Mouse (Mus musculus): ENCODE results near the gene Prkab2. TPM values are rescaled to one million over a fixed set of nuclear protein-coding genes. Genes with fewer than 3 reads are reported as not detected.
A peak's percentile ranks its signal among the peaks of the same experiment; 100 is the strongest.

The Prkab2 gene
- polyA plus RNA-seq, 1 experiment from 2014 or later, result 4.6 TPM

DNA sequence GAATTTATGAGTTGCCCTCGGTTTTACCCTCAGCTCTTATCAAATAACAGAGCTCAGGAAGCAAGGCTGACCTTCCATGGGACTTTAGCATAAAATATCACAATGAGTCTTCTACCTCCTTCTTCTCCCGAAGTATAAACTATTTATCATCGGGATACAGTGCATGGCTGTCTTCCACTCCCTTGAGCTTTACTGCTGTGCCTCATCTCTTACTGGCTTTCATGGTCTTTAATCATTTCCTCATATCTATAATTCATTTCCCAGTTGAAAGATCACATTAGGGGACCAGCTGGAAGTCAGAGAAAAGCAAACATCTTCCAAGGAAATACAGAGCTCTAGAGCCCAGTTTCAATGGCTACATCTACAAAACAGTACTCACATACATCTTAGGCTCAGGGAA lies 9.0 kb upstream of the Prkab2 start:
- Histone ChIP-seq H3K9me3 (ENCODE audit: low read depth, low read length) (no peaks in the 10 kb centered on the region), H3K36me3 (ENCODE audit: insufficient read depth) (no peaks in the 10 kb centered on the region), H3K27ac (ENCODE audit: low read depth) (no peak overlapping the region), H3K4me2 (no peak overlapping the region), H3K27me3 (ENCODE audit: insufficient read depth, low read length) (no peaks in the 10 kb centered on the region), H3K9ac (no peak overlapping the region), H3K4me3 (ENCODE audit: low read depth, low read length) (no peak overlapping the region), H3K4me1 (ENCODE audit: insufficient read depth) (no peaks in the 10 kb centered on the region)
- WGBS, result 69% methylated on average over 3 of the region's 3 CpGs
- ATAC-seq (ENCODE audit: insufficient read depth) (no peak), DNase-seq (no peak)
- TF ChIP-seq CTCF (IDR thresholded peaks at IDR 0.05; ENCODE audit: low read depth), result no peak

DNA sequence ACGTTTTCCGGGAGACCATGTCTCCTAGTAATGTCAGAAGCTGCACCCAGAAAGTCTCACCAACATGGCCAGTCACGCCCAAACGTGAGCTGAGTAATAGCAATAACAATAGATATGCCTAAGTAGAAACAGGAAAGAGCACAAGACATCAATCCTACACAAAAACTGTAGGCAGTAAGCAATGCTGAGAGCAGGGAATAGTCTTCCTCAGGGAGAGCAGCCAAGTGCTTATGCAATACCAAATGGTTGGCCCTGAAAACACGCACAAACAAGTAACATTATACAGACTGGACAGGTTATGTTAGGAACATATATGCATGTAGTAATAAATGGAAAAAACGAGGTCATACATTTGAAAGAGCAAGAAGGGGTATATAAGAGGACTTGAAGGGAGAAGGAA lies 8.5 kb upstream of the Prkab2 start:
- Histone ChIP-seq H3K4me2 (no peak overlapping the region), H3K4me3 (ENCODE audit: low read depth, low read length) (no peak overlapping the region), H3K4me1 (ENCODE audit: insufficient read depth) (no peaks in the 10 kb centered on the region), H3K9ac (no peak overlapping the region), H3K36me3 (ENCODE audit: insufficient read depth) (no peaks in the 10 kb centered on the region), H3K27ac (ENCODE audit: low read depth) (no peak overlapping the region), H3K27me3 (ENCODE audit: insufficient read depth, low read length) (no peaks in the 10 kb centered on the region), H3K9me3 (ENCODE audit: low read depth, low read length) (no peaks in the 10 kb centered on the region)
- ATAC-seq (ENCODE audit: insufficient read depth) (no peak), DNase-seq (no peak)
- WGBS, result 74% methylated on average over 6 of the region's 6 CpGs
- TF ChIP-seq CTCF (IDR thresholded peaks at IDR 0.05; ENCODE audit: low read depth), result no peak

DNA sequence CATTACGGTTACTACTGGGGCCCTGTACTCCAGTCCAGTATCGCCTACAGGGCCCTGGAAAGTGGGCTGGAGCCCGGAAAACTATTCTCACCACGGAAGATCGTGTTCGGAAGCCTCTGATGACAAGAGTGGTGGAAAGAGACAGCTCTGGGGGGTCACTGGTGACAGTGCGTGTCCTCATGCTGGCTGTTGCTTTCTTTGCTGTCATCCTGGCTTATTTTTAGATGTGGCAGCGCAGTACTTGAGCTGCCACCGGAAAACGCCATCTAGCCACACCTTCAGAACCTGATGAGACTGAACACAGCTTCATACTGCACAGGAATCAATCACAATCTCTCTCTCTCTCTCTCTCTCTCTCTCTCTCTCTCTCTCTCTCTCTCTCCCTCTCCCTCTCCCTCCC lies 6.4 kb upstream of the Prkab2 start:
- H3K4me1 ChIP-seq (ENCODE audit: insufficient read depth), result no peaks in the 10 kb centered on the region
- 68% methylated on average over 10 of the region's 10 CpGs for WGBS
- H3K4me2 ChIP-seq, result no peak overlapping the region
- no peaks in the 10 kb centered on the region for H3K9me3 ChIP-seq (ENCODE audit: low read depth, low read length)
- DNase-seq, result no peak
- no peak overlapping the region for H3K4me3 ChIP-seq (ENCODE audit: low read depth, low read length)
- H3K27ac ChIP-seq (ENCODE audit: low read depth), result no peak overlapping the region
- H3K27me3 ChIP-seq (ENCODE audit: insufficient read depth, low read length), result no peaks in the 10 kb centered on the region
- no peak for TF ChIP-seq CTCF (IDR thresholded peaks at IDR 0.05; ENCODE audit: low read depth)
- no peak overlapping the region; the same call in 1 of the 2 replicates for H3K9ac ChIP-seq
- no peak for ATAC-seq (ENCODE audit: insufficient read depth)
- H3K36me3 ChIP-seq (ENCODE audit: insufficient read depth), result no peaks in the 10 kb centered on the region

DNA sequence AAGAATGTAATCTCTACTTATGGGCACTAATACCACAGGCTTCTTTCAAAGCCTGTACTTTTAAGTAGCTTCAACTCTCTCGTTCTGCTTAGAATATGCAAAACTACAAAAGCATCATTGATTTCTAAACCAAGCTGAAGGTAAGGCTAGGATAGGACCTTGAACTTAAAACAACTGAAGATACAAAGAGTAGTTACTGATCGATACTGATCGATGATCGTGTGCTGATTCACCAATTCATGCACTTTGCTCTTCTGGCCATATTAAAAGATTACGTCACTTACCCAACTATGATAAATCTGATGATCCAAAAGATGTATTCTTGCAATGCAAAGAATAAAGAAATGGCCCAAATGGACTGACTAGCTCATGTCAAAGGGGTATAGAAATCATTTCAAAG lies 4.2 kb upstream of the Prkab2 start:
- no peak for ATAC-seq (ENCODE audit: insufficient read depth)

DNA sequence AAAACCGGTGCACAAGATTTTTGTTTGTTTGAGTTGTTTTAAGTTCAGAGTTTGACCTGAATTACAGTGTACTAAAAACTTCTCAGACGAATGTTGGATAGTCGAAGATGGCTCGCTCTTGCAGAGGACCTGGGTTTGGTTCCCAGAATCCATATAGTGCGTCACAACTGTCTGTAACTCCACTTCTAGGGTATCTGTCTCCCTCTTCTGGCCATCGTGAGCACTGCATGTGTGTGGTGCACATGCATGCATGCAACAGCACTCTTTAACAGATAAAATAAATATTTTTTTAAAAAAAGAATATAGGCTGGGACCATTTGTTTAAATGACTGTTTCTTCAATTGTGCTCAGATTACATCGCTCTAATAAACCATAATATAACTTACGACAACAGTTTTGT lies 3.1 kb upstream of the Prkab2 start:
- no peaks in the 10 kb centered on the region for H3K27me3 ChIP-seq (ENCODE audit: insufficient read depth, low read length)
- no peaks in the 10 kb centered on the region for H3K9me3 ChIP-seq (ENCODE audit: low read depth, low read length)
- DNase-seq (peak; percentile 42), ATAC-seq (ENCODE audit: insufficient read depth) (no peak)
- TF ChIP-seq CTCF (IDR thresholded peaks at IDR 0.05; ENCODE audit: low read depth), result peak; percentile 56
- no peak overlapping the region for H3K9ac ChIP-seq
- H3K4me3 ChIP-seq (ENCODE audit: low read depth, low read length), result no peak overlapping the region
- H3K4me2 ChIP-seq, result no peak overlapping the region
- no peaks in the 10 kb centered on the region for H3K36me3 ChIP-seq (ENCODE audit: insufficient read depth)
- no peak overlapping the region for H3K27ac ChIP-seq (ENCODE audit: low read depth)
- H3K4me1 ChIP-seq (ENCODE audit: insufficient read depth), result no peaks in the 10 kb centered on the region
- WGBS, result 81% methylated on average over 8 of the region's 8 CpGs

More for the DNA sequence above, 4.2 kb upstream of the Prkab2 start:
- TF ChIP-seq CTCF (IDR thresholded peaks at IDR 0.05; ENCODE audit: low read depth), result no peak
- no peaks in the 10 kb centered on the region for H3K36me3 ChIP-seq (ENCODE audit: insufficient read depth)
- 91% methylated on average over 5 of the region's 5 CpGs for WGBS
- no peak for DNase-seq
- no peak overlapping the region for H3K4me3 ChIP-seq (ENCODE audit: low read depth, low read length)
- no peak overlapping the region for H3K9ac ChIP-seq
- no peak overlapping the region for H3K27ac ChIP-seq (ENCODE audit: low read depth)
- no peaks in the 10 kb centered on the region for H3K9me3 ChIP-seq (ENCODE audit: low read depth, low read length)
- no peaks in the 10 kb centered on the region for H3K4me1 ChIP-seq (ENCODE audit: insufficient read depth)
- no peak overlapping the region for H3K4me2 ChIP-seq
- no peaks in the 10 kb centered on the region for H3K27me3 ChIP-seq (ENCODE audit: insufficient read depth, low read length)

DNA sequence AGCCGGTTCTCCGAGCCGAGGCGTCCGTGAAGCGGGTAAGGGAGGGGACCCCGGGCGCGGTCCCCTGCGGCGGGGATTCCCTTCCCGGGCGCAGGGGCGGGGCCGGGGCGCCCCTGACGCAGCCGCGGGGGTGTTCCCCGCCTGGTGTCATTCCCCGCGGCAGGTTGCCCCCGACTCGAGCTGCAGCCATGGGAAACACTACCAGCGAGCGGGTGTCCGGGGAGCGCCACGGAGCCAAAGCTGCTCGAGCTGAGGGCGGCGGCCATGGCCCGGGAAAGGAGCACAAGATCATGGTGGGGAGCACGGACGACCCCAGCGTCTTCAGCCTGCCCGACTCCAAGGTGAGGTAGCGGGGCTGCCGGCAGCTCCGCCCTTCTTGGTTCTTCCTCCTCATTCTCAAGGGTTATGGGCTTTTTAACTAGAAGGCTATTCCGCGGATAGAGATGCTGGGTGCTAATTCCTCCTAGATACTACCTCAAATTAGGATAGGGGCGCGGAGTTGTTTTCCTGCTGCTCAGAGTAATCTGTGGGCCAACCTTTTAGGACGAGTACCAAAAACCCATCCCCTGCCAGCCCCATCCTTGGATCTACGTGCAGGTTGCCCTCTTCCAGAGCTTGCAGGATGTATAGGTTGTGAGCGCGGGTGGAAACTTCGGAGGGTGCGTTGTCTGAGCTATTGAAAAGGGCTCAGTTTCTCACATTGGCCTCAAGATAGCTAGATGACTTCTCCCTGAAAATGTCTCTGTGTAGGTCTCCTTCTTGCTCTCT lies 617 bp downstream of the Prkab2 start:
- WGBS, result under 1% methylated on average over 43 of the region's 50 CpGs
- no peak for DNase-seq
- peak overlapping the region; percentile 83 for H3K4me3 ChIP-seq (ENCODE audit: low read depth, low read length)
- peak overlapping the region; percentile 90 for H3K4me2 ChIP-seq
- peak; percentile 81 for ATAC-seq (ENCODE audit: insufficient read depth)
- H3K4me1 ChIP-seq (ENCODE audit: insufficient read depth), result no peaks in the 10 kb centered on the region
- peak overlapping the region; percentile 64 for H3K9ac ChIP-seq
- no peak for TF ChIP-seq CTCF (IDR thresholded peaks at IDR 0.05; ENCODE audit: low read depth)
- no peaks in the 10 kb centered on the region for H3K27me3 ChIP-seq (ENCODE audit: insufficient read depth, low read length)
- H3K9me3 ChIP-seq (ENCODE audit: low read depth, low read length), result no peaks in the 10 kb centered on the region
- H3K27ac ChIP-seq (ENCODE audit: low read depth), result no peak overlapping the region; the same call in 1 of the 2 replicates
- H3K36me3 ChIP-seq (ENCODE audit: insufficient read depth), result peaks cover 6% of the 10 kb centered on the region; the same call in 1 of the 2 replicates

DNA sequence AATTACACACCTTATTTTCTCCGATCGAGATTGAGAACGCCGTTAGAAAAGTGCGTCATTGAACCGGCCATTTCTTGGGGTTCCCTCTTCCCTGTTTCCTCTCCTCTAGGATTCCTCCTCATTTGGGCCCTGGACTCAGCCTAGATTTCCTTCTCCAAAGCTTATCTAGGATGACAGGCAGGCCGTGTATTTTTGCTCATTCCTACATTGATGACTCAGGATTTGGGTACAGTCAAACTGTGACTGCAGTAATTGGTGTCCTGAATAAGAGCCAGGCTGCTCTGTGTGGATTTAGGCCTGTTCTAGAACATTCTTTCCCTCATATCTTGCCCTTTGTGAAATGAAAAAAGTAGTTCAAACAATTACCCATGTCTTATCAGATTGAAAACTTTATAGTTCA lies 1.8 kb downstream of the Prkab2 start:
- H3K4me3 ChIP-seq (ENCODE audit: low read depth, low read length), result no peak overlapping the region; the same call in 1 of the 2 replicates
- peaks cover 18% of the 10 kb centered on the region; the same call in 1 of the 2 replicates for H3K36me3 ChIP-seq (ENCODE audit: insufficient read depth)
- peak overlapping the region; percentile 90; the same call in 1 of the 2 replicates for H3K4me2 ChIP-seq
- TF ChIP-seq CTCF (IDR thresholded peaks at IDR 0.05; ENCODE audit: low read depth), result no peak
- 83% methylated on average over 7 of the region's 7 CpGs for WGBS
- no peak overlapping the region for H3K27ac ChIP-seq (ENCODE audit: low read depth)
- ATAC-seq (ENCODE audit: insufficient read depth) (no peak), DNase-seq (no peak)
- H3K27me3 ChIP-seq (ENCODE audit: insufficient read depth, low read length), result no peaks in the 10 kb centered on the region
- H3K4me1 ChIP-seq (ENCODE audit: insufficient read depth), result no peaks in the 10 kb centered on the region
- no peak overlapping the region for H3K9ac ChIP-seq
- no peaks in the 10 kb centered on the region for H3K9me3 ChIP-seq (ENCODE audit: low read depth, low read length)
